Mouse (Mus musculus): ENCODE measurements at regions not wholly inside any gene's neighbourhood (a gene's known extent, or its start where the extent isn't known, plus 50 kb on each side); places are given as distances from the start of the nearest gene placed in this dataset.

GRCm38 (mm10) chr12:118549071-118549470, 247.8 kb upstream of the Sp4 start:
- no peak for DNase-seq (ENCODE audit: low read depth, low spot score)

GRCm38 (mm10) chr12:118540336-118540735, 239.1 kb upstream of the Sp4 start:
- DNase-seq (ENCODE audit: low read depth, low spot score) = peak; percentile 51

GRCm38 (mm10) chr12:118530514-118530913, 229.3 kb upstream of the Sp4 start:
- peak; percentile 54 for DNase-seq (ENCODE audit: low read depth, low spot score)

GRCm38 (mm10) chr12:118529428-118530361, 228.5 kb upstream of the Sp4 start:
- DNase-seq (ENCODE audit: low read depth, low spot score) = peak; percentile 94

- DNase-seq (ENCODE audit: low read depth, low spot score) = peak; percentile 10
Observed at GRCm38 (mm10) chr12:118521770-118522169, 220.5 kb upstream of the Sp4 start.

- DNase-seq (ENCODE audit: low read depth, low spot score) = peak; percentile 56
Observed at GRCm38 (mm10) chr12:118521329-118521728, 220.1 kb upstream of the Sp4 start.

GRCm38 (mm10) chr12:118519801-118520327, 218.6 kb upstream of the Sp4 start:
- DNase-seq (ENCODE audit: low read depth, low spot score) = peak; percentile 77

GRCm38 (mm10) chr12:118510989-118511388, 209.7 kb upstream of the Sp4 start:
- no peak for DNase-seq (ENCODE audit: low read depth, low spot score)

GRCm38 (mm10) chr12:118508972-118509917, 208.0 kb upstream of the Sp4 start:
- DNase-seq (ENCODE audit: low read depth, low spot score) = no peak

GRCm38 (mm10) chr12:118500392-118500791, 199.2 kb upstream of the Sp4 start:
- DNase-seq (ENCODE audit: low read depth, low spot score) = no peak

- DNase-seq (ENCODE audit: low read depth, low spot score) = no peak
Observed at GRCm38 (mm10) chr12:118488038-118488437, 186.8 kb upstream of the Sp4 start.

GRCm38 (mm10) chr12:118486434-118486833, 185.2 kb upstream of the Sp4 start:
- no peak for DNase-seq (ENCODE audit: low read depth, low spot score)

- peak; percentile 53 for DNase-seq (ENCODE audit: low read depth, low spot score)
Observed at GRCm38 (mm10) chr12:118481347-118481746, 180.1 kb upstream of the Sp4 start.

GRCm38 (mm10) chr12:118474732-118475131, 173.5 kb upstream of the Sp4 start:
- DNase-seq (ENCODE audit: low read depth, low spot score) = no peak

GRCm38 (mm10) chr12:118466837-118467236, 165.6 kb upstream of the Sp4 start:
- DNase-seq (ENCODE audit: low read depth, low spot score) = peak; percentile 57

GRCm38 (mm10) chr12:118457493-118458408, 156.5 kb upstream of the Sp4 start:
- peak; percentile 74 for DNase-seq (ENCODE audit: low read depth, low spot score)

- no peak for DNase-seq (ENCODE audit: low read depth, low spot score)
Observed at GRCm38 (mm10) chr12:118455609-118456008, 154.4 kb upstream of the Sp4 start.

GRCm38 (mm10) chr12:118439626-118440025, 138.4 kb upstream of the Sp4 start:
- no peak for DNase-seq (ENCODE audit: low read depth, low spot score)

- DNase-seq (ENCODE audit: low read depth, low spot score) = no peak
Observed at GRCm38 (mm10) chr12:118438882-118439281, 137.6 kb upstream of the Sp4 start.

- no peak for DNase-seq (ENCODE audit: low read depth, low spot score)
Observed at GRCm38 (mm10) chr12:118432703-118433102, 131.5 kb upstream of the Sp4 start.

GRCm38 (mm10) chr12:118428384-118428783, 127.1 kb upstream of the Sp4 start:
- no peak for DNase-seq (ENCODE audit: low read depth, low spot score)
